Mouse (Mus musculus) limb, embryonic 14.5 days (tissue): ENCODE results near the gene Ptpn14. TPM values are rescaled to one million over a fixed set of nuclear protein-coding genes. Genes with fewer than 3 reads are reported as not detected.

Source experiments
- ATAC-seq: fragments of 200-750 bp; cut with Nextera tagmentation; 2 replicates; pipeline ENCODE4 v1.8.0; 2017; ENCODE audit warnings: low read depth, moderate number of reproducible peaks, moderate TSS enrichment; ENCODE audit not compliant: low FRiP score
- DNase-seq: peaks from one replicate; pipeline ENCODE4 v3.0.0-alpha.2; 2015; ENCODE audit warnings: low spot score
- H3K27ac ChIP-seq: fragments of 300-500 bp; sonication (generic); replicated peaks from 2 replicates; pipeline ENCODE4 v1.5.1; 2014; ENCODE audit warnings: low read depth, mild to moderate bottlenecking, low read length, moderate library complexity, mixed read lengths
- H3K27me3 ChIP-seq: fragments of 300-500 bp; sonication (generic); 2 replicates; pipeline ENCODE4 v1.6.1; 2014; ENCODE audit warnings: low read length, mixed read lengths; ENCODE audit not compliant: control insufficient read depth, insufficient read depth
- H3K36me3 ChIP-seq: fragments of 300-500 bp; sonication (generic); 2 replicates; pipeline ENCODE4 v1.6.1; 2014; ENCODE audit warnings: mild to moderate bottlenecking, low read length, moderate library complexity, mixed read lengths; ENCODE audit not compliant: control insufficient read depth, insufficient read depth
- H3K4me1 ChIP-seq: fragments of 300-500 bp; sonication (generic); 2 replicates; pipeline ENCODE4 v1.6.1; 2014; ENCODE audit warnings: antibody characterized with exemption, low read length, mixed read lengths; ENCODE audit not compliant: control insufficient read depth, insufficient read depth
- H3K4me2 ChIP-seq: fragments of 300-500 bp; sonication (generic); replicated peaks from 2 replicates; pipeline ENCODE4 v1.6.1; 2014; ENCODE audit warnings: low read depth, mild to moderate bottlenecking, low read length, moderate library complexity; ENCODE audit not compliant: severe bottlenecking
- H3K4me3 ChIP-seq: fragments of 300-500 bp; sonication (generic); replicated peaks from 2 replicates; pipeline ENCODE4 v1.5.1; 2014; ENCODE audit warnings: low read length
- H3K9ac ChIP-seq: fragments of 300-500 bp; sonication (generic); 2 replicates; pipeline ENCODE4 v1.6.1; 2014; ENCODE audit warnings: mild to moderate bottlenecking, low read depth, low read length, moderate library complexity; ENCODE audit not compliant: severe bottlenecking
- H3K9me3 ChIP-seq: fragments of 300-500 bp; sonication (generic); 2 replicates; pipeline ENCODE4 v1.6.1; 2016; ENCODE audit warnings: low read length; ENCODE audit not compliant: control insufficient read depth
- POLR2A ChIP-seq: fragments of 200-500 bp; IDR thresholded peaks from 2 replicates; pipeline ENCODE4 v1.8.0; 2012; ENCODE audit warnings: inconsistent platforms, mild to moderate bottlenecking, moderate library complexity, borderline replicate concordance; ENCODE audit not compliant: insufficient read depth, insufficient read length; ENCODE audit errors: extremely low read depth
- WGBS: fragments of 180-500 bp; shearing (Covaris S2); extraction: QIAGEN DNeasy Blood & Tissue Kit; methylation state at CpG from one replicate; pipeline ENCODE4 v1.1.7; 2014; 5-methylcytosine and 5-hydroxymethylcytosine counted together
- polyA plus RNA-seq, 2 experiments: library from polyadenylated mRNA; depleted of rRNA in 1 of 2; stranded (reverse) in 1 of 2; unstranded in 1 of 2; fragments of >200 nt; fragmentation: Nextera tagmentation in 1 of 2; extraction: Ambion mirVana in 1 of 2; gene quantifications; 2 replicates each; pipeline versions ENCODE4 v1.2.1 to v1.2.3; 2012 to 2014

Ptpn14 gene
- polyA plus RNA-seq, 2 experiments: 16.1 to 21.8 TPM

- DNase-seq (no peak), ATAC-seq (no peak)
- Histone ChIP-seq H3K9ac (no peak overlapping the region), H3K4me2 (no peak overlapping the region), H3K4me3 (no peak overlapping the region), H3K4me1 (peaks cover 6% of the 10 kb centered on the region), H3K36me3 (0 out of 2 replicates have a peak, but pooled peaks cover 5% of the 10 kb centered on the region), H3K27ac (no peak overlapping the region), H3K27me3 (no peaks in the 10 kb centered on the region), H3K9me3 (no peaks in the 10 kb centered on the region)
- no peak for TF ChIP-seq POLR2A
- WGBS: 83% methylated on average over 26 of the region's 26 CpGs
Measured at GRCm38 (mm10) chr1:189786707-189787485, 58.8 kb downstream of the Ptpn14 start.

GRCm38 (mm10) chr1:189789545-189789944 lies 61.5 kb downstream of the Ptpn14 start:
- ATAC-seq: no peak

GRCm38 (mm10) chr1:189790666-189791065 lies 62.6 kb downstream of the Ptpn14 start:
- Histone ChIP-seq H3K36me3 (0 out of 2 replicates have a peak, but pooled peaks cover 5% of the 10 kb centered on the region), H3K9ac (no peak overlapping the region), H3K4me3 (no peak overlapping the region), H3K4me2 (no peak overlapping the region), H3K27ac (no peak overlapping the region), H3K4me1 (peaks cover 8% of the 10 kb centered on the region; the same call in 1 of the 2 replicates), H3K9me3 (no peaks in the 10 kb centered on the region), H3K27me3 (no peaks in the 10 kb centered on the region)
- no peak for DNase-seq
- WGBS: 67% methylated on average over 7 of the region's 7 CpGs
- TF ChIP-seq POLR2A: no peak
- no peak for ATAC-seq

More at GRCm38 (mm10) chr1:189789545-189789944, 61.5 kb downstream of the Ptpn14 start:
- no peak for DNase-seq
- H3K27me3 ChIP-seq: no peaks in the 10 kb centered on the region
- H3K9ac ChIP-seq: no peak overlapping the region
- H3K27ac ChIP-seq: no peak overlapping the region
- H3K4me3 ChIP-seq: no peak overlapping the region
- no peaks in the 10 kb centered on the region for H3K9me3 ChIP-seq
- H3K4me1 ChIP-seq: peaks cover 8% of the 10 kb centered on the region; the same call in 1 of the 2 replicates
- TF ChIP-seq POLR2A: no peak
- 0 out of 2 replicates have a peak, but pooled peaks cover 5% of the 10 kb centered on the region for H3K36me3 ChIP-seq
- H3K4me2 ChIP-seq: no peak overlapping the region
- 68% methylated on average over 6 of the region's 6 CpGs for WGBS

GRCm38 (mm10) chr1:189791534-189792217 lies 63.6 kb downstream of the Ptpn14 start:
- Histone ChIP-seq H3K36me3 (0 out of 2 replicates have a peak, but pooled peaks cover 5% of the 10 kb centered on the region), H3K27me3 (no peaks in the 10 kb centered on the region), H3K9me3 (no peaks in the 10 kb centered on the region), H3K9ac (no peak overlapping the region), H3K27ac (no peak overlapping the region), H3K4me3 (no peak overlapping the region), H3K4me1 (peaks cover 11% of the 10 kb centered on the region; the same call in 1 of the 2 replicates), H3K4me2 (no peak overlapping the region)
- ATAC-seq (no peak), DNase-seq (no peak)
- no peak for TF ChIP-seq POLR2A
- WGBS: 82% methylated on average over 10 of the region's 10 CpGs

- no peaks in the 10 kb centered on the region for H3K27me3 ChIP-seq
- no peak overlapping the region for H3K4me3 ChIP-seq
- H3K36me3 ChIP-seq: peaks cover 6% of the 10 kb centered on the region; the same call in 1 of the 2 replicates
- TF ChIP-seq POLR2A: no peak
- H3K9me3 ChIP-seq: no peaks in the 10 kb centered on the region
- H3K4me2 ChIP-seq: no peak overlapping the region
- no peak; the same call in 1 of the 2 replicates for ATAC-seq
- WGBS: 65% methylated on average over 14 of the region's 14 CpGs
- peaks cover 12% of the 10 kb centered on the region; the same call in 1 of the 2 replicates for H3K4me1 ChIP-seq
- no peak overlapping the region for H3K9ac ChIP-seq
- DNase-seq: no peak
- no peak overlapping the region for H3K27ac ChIP-seq
Measured at GRCm38 (mm10) chr1:189792560-189793195, 64.6 kb downstream of the Ptpn14 start.
